Mouse (Mus musculus): ENCODE measurements at regions not wholly inside any gene's neighbourhood (a gene's known extent, or its start where the extent isn't known, plus 50 kb on each side); places are given as distances from the start of the nearest gene placed in this dataset.

- DNase-seq (ENCODE audit: low read depth, low spot score) = no peak
Measured at GRCm38 (mm10) chr14:24631994-24632393, 145.1 kb downstream of the Rps24 start.

GRCm38 (mm10) chr14:24641853-24642252 is 154.9 kb downstream of the Rps24 start:
- no peak for DNase-seq (ENCODE audit: low read depth, low spot score)

- DNase-seq (ENCODE audit: low read depth, low spot score) = no peak
Measured at GRCm38 (mm10) chr14:24644117-24644808, 157.3 kb downstream of the Rps24 start.

DNA sequence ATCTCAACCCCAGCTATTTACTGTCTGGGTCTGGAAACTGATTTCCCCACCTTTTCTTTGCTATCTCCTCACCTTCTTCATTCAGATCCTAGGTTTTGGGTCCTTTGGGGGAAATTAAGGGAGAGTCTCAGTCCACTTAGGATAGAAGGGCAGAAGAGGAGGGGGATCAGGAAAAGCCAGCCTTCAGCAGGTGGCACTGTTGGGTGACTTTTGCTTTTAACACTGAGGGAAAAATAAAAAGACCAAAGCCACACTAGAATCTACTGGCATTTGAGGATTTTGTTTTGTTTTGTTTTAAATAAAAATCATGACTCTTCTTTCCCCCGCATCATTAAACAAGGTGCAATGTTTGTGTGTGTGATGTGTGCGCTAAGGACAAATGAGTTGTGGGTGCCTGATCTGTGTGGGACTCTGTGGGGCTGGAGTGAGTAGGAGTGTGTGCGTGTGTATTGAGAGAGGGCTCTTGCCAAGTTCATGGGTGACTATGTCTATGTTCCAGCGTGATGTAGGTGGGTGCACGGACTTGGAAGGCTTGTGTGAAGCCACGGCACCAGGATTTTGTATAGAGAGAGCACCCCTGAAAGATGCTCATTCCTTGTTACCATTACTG is 159.4 kb downstream of the Rps24 start:
- no peak for DNase-seq (ENCODE audit: low read depth, low spot score)

DNA sequence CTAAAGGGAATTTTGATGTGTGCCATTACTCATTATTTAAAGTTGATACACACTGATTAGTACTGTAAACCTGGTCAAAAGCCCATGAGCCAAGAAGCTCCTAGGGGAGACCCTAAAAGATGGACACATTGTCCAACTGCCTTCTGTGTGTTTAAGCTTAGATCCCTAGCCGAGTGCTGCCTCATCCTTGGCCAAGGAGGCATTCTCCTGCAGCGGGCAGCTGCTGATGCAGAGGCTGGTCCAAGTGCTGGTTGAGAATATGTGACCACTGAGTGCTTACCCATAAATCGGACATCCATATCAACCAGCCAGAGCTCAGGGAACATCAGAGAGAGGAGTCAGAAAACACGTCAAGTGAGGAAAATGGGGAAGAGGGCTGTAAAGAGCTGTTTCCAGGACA is 160.8 kb downstream of the Rps24 start:
- DNase-seq (ENCODE audit: low read depth, low spot score) = no peak

- DNase-seq (ENCODE audit: low read depth, low spot score) = no peak
Measured at GRCm38 (mm10) chr14:24650195-24650901, 163.4 kb downstream of the Rps24 start.

- DNase-seq (ENCODE audit: low read depth, low spot score) = no peak
Measured at GRCm38 (mm10) chr14:24650902-24651270, 164.0 kb downstream of the Rps24 start.

GRCm38 (mm10) chr14:24652591-24652990 is 165.7 kb downstream of the Rps24 start:
- no peak for DNase-seq (ENCODE audit: low read depth, low spot score)

DNA sequence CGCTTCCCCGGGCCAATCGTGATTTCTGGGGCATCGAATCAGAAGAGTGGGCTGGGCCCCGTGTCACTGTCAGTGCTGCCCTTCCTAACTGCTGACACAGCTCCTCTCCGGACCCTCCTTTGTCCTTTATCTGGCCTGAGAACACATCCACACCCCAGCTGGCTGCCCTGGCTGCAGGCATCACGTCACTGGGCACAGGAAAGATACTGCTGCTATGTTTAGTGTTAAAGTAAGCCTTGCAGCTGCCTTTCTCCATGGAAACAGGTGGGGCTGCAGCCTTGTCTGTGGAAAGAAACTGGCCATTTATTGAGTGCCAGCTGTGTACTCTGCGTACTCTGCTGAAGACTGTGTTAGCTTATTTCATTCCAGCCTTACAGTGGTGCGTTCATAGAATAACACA is 168.7 kb downstream of the Rps24 start:
- DNase-seq (ENCODE audit: low read depth, low spot score) = no peak

DNA sequence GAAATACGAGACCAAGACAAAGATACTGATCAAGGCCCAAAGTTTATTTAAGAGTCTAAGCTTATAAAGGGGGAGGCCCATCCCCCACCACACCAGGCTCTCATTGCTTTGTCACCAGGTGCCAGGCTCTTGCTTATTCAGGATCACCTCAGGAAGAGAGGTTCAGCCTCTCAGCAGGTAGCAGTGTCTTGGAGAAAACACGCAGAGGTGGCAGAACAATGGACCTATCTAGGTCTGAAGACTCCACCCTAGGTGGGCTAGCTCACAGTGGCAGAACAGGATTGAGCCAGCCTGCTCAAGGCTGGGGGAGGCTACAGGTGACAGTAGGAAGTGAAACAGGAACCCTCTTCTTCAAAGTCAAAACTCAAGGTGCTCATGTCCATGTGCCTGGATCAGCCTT is 174.9 kb downstream of the Rps24 start:
- DNase-seq (ENCODE audit: low read depth, low spot score) = peak; percentile 13

DNA sequence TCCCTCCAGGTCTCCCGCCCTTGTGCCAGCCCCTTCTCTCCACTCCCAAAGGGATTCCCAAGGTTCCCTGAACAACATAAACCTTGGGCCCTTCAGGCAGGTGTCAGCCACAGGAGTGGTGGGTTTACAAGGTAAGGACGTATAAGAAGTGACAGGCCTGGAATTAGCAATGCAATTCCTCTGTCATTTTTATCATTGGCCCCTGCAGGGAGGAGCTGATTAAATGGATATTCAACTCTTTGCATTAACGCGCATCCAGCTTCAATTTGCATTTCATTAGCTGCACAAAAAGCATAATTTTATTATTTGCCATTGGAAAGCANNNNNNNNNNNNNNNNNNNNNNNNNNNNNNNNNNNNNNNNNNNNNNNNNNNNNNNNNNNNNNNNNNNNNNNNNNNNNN is 178.3 kb downstream of the Rps24 start:
- DNase-seq (ENCODE audit: low read depth, low spot score) = no peak

Measured in WW6 (cell line).